Mouse (Mus musculus) cerebellum, adult 9-11 months (tissue): ENCODE data around the gene Acvr1b.

ENCODE experiments used
- DNase-seq: peaks from one replicate; pipeline ENCODE4 v3.0.0; 2022

Gene Acvr1b

GRCm38 (mm10) chr15:101233183-101233582 lies 59.3 kb downstream of the Acvr1b start:
- DNase-seq = no peak

- no peak for DNase-seq
These were observed 59.9 kb downstream of the Acvr1b start for GRCm38 (mm10) chr15:101233641-101234275.

GRCm38 (mm10) chr15:101234611-101235341 lies 60.9 kb downstream of the Acvr1b start:
- no peak for DNase-seq

GRCm38 (mm10) chr15:101235342-101235698 lies 61.5 kb downstream of the Acvr1b start:
- DNase-seq = no peak

- DNase-seq = no peak
These were observed 62.0 kb downstream of the Acvr1b start for GRCm38 (mm10) chr15:101235728-101236327.

- no peak for DNase-seq
These were observed 63.0 kb downstream of the Acvr1b start for GRCm38 (mm10) chr15:101236878-101237277.

- DNase-seq = peak; percentile 75
These were observed 65.1 kb downstream of the Acvr1b start for GRCm38 (mm10) chr15:101238885-101239511.

GRCm38 (mm10) chr15:101239821-101240220 lies 66.0 kb downstream of the Acvr1b start:
- DNase-seq = peak; percentile 49

- peak; percentile 86 for DNase-seq
These were observed 66.9 kb downstream of the Acvr1b start for GRCm38 (mm10) chr15:101240799-101241204.

GRCm38 (mm10) chr15:101241236-101241635 lies 67.4 kb downstream of the Acvr1b start:
- DNase-seq = no peak

- DNase-seq = no peak
These were observed 68.0 kb downstream of the Acvr1b start for GRCm38 (mm10) chr15:101241853-101242252.

- peak; percentile 91 for DNase-seq
These were observed 68.8 kb downstream of the Acvr1b start for GRCm38 (mm10) chr15:101242645-101243044.

GRCm38 (mm10) chr15:101244012-101244411 lies 70.1 kb downstream of the Acvr1b start:
- no peak for DNase-seq

GRCm38 (mm10) chr15:101246231-101247154 lies 72.6 kb downstream of the Acvr1b start:
- DNase-seq = peak; percentile 97

GRCm38 (mm10) chr15:101247155-101247498 lies 73.3 kb downstream of the Acvr1b start:
- no peak for DNase-seq

GRCm38 (mm10) chr15:101248029-101248710 lies 74.3 kb downstream of the Acvr1b start:
- no peak for DNase-seq

- no peak for DNase-seq
These were observed 76.4 kb downstream of the Acvr1b start for GRCm38 (mm10) chr15:101250220-101250800.

GRCm38 (mm10) chr15:101251930-101252329 lies 78.1 kb downstream of the Acvr1b start:
- DNase-seq = no peak

GRCm38 (mm10) chr15:101252614-101253013 lies 78.7 kb downstream of the Acvr1b start:
- no peak for DNase-seq

GRCm38 (mm10) chr15:101253563-101253885 lies 79.7 kb downstream of the Acvr1b start:
- no peak for DNase-seq

- peak; percentile 87 for DNase-seq
These were observed 80.3 kb downstream of the Acvr1b start, which contains the start of gene Nr4a1 for GRCm38 (mm10) chr15:101253886-101254795. Gene Nr4a1, plus strand, starts transcription at chr15:101254269.
